Mouse (Mus musculus): ENCODE data around the gene Mettl23.

DNA sequence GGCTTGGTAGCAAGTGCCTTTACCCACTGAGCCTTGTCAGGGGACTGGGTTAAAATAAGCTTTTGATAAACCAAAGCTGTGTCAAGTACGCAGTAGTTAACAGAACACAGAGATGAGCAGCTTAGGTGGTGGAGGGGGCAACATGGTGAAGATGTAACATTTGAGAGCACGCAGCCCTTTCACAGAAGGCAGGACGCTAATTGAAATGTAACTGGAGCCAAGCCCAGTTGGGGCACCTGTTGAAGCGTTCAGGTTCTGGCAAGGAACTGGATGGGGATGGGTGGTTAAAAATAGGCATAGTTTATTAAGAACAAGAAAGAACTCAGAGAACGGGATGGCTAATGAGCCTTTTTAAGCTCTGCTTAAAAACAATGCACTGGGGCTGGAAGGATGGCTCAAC, 43.7 kb upstream of the Mettl23 start:
- TF ChIP-seq GATA1 (IDR thresholded peaks at IDR 0.05; ENCODE audit: borderline replicate concordance, low read length): no peak
- no peak for TF ChIP-seq FLI1 (IDR thresholded peaks at IDR 0.05; ENCODE audit: low read length)
